Mouse (Mus musculus) forebrain, embryonic 13.5 days (tissue): Measurements from ENCODE around the gene Hs1bp3. TPM values are rescaled to one million over a fixed set of nuclear protein-coding genes. Genes with fewer than 3 reads are reported as not detected.

Experiments used
- ATAC-seq: fragments of 200-750 bp; cut with Nextera tagmentation; 2 replicates; pipeline ENCODE4 v1.8.0; 2017
- H3K27ac ChIP-seq: fragments of 300-500 bp; sonication (generic); 2 replicates; pipeline ENCODE4 v1.5.1; 2015; ENCODE audit warnings: inconsistent platforms, mild to moderate bottlenecking, moderate library complexity
- H3K27me3 ChIP-seq: fragments of 300-500 bp; sonication (generic); 2 replicates; pipeline ENCODE4 v1.6.1; 2015; ENCODE audit warnings: mild to moderate bottlenecking, inconsistent platforms
- H3K36me3 ChIP-seq: fragments of 300-500 bp; sonication (generic); 2 replicates; pipeline ENCODE4 v1.6.1; 2015; ENCODE audit warnings: mild to moderate bottlenecking, inconsistent platforms; ENCODE audit not compliant: poor library complexity, severe bottlenecking
- H3K4me1 ChIP-seq: fragments of 300-500 bp; sonication (generic); 2 replicates; pipeline ENCODE4 v1.6.1; 2015; ENCODE audit warnings: inconsistent platforms
- H3K4me2 ChIP-seq: fragments of 300-500 bp; sonication (generic); 2 replicates; pipeline ENCODE4 v1.6.1; 2015; ENCODE audit warnings: inconsistent platforms, mild to moderate bottlenecking, moderate library complexity
- H3K4me3 ChIP-seq: fragments of 300-500 bp; sonication (generic); 2 replicates; pipeline ENCODE4 v1.5.1; 2015; ENCODE audit warnings: mild to moderate bottlenecking, inconsistent platforms
- H3K9ac ChIP-seq: fragments of 300-500 bp; sonication (generic); 2 replicates; pipeline ENCODE4 v1.6.1; 2015; ENCODE audit warnings: mild to moderate bottlenecking, inconsistent platforms
- H3K9me3 ChIP-seq: fragments of 300-500 bp; sonication (generic); replicated peaks from 2 replicates; pipeline ENCODE4 v1.6.1; 2016; ENCODE audit warnings: inconsistent platforms
- whole genome bisulfite sequencing: fragments of 180-500 bp; shearing (Covaris S2); methylation state at CpG from one replicate; pipeline ENCODE4 v1.1.7; 2015; 5-methylcytosine and 5-hydroxymethylcytosine counted together
- polyA plus RNA-seq: library from polyadenylated mRNA; unstranded; fragments of >200 nt; fragmentation: Nextera tagmentation; extraction: Ambion mirVana; gene quantifications from 2 replicates; pipeline ENCODE4 v1.2.1, GENCODE M21; 2015

Hs1bp3 gene
- polyA plus RNA-seq, 1 experiment from 2014 or later = 8.9 TPM

DNA sequence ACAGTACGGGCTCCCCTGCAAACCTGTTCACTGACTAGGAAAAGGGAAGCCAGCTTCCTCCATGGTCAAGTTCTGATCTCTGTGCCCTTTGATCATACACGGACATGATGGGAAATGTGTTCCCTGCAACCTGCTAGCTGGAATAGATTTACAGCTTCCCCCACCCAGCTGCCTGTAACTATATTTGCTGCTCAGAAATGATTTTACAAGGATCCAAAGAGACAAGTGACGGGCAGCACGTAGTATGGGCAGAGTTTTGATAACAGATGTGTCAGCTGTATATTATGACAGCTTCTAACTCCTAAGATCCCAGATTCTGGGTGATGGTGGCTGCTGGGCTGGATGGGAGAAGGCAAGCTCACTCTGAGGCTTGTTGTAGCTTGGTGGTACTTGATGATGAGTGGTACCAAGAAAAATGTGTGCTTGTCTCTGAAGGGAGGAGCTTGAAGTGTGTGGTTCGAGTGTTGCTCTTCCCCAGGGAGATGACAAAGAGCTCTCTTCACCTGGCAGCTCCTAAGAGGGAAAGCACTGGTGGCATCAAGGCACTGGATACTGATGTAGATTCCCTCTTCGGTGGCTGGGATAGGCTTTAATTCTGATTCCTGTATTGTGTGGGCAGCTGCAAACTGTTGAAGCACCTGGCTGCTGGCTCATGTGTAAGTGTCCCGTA is 59.4 kb downstream of the Hs1bp3 start:
- no peak overlapping the region for H3K9ac ChIP-seq
- no peaks in the 10 kb centered on the region for H3K36me3 ChIP-seq
- H3K4me1 ChIP-seq = no peaks in the 10 kb centered on the region
- H3K27me3 ChIP-seq = no peaks in the 10 kb centered on the region
- no peak for ATAC-seq
- H3K27ac ChIP-seq = no peak overlapping the region
- no peak overlapping the region for H3K4me3 ChIP-seq
- no peak overlapping the region for H3K4me2 ChIP-seq
- H3K9me3 ChIP-seq = no peaks in the 10 kb centered on the region
- 90% methylated on average over 7 of the region's 7 CpGs for WGBS

GRCm38 (mm10) chr12:8373741-8374140 is 60.5 kb downstream of the Hs1bp3 start:
- no peak overlapping the region for H3K9ac ChIP-seq
- no peaks in the 10 kb centered on the region for H3K9me3 ChIP-seq
- no peak overlapping the region for H3K4me3 ChIP-seq
- WGBS = 77% methylated on average over 5 of the region's 5 CpGs
- no peaks in the 10 kb centered on the region for H3K36me3 ChIP-seq
- H3K27ac ChIP-seq = no peak overlapping the region
- H3K4me1 ChIP-seq = no peaks in the 10 kb centered on the region
- H3K4me2 ChIP-seq = no peak overlapping the region
- no peaks in the 10 kb centered on the region for H3K27me3 ChIP-seq
- ATAC-seq = no peak

- Histone ChIP-seq H3K9ac (no peak overlapping the region), H3K4me3 (no peak overlapping the region), H3K4me2 (no peak overlapping the region), H3K27ac (no peak overlapping the region), H3K36me3 (no peaks in the 10 kb centered on the region), H3K9me3 (no peaks in the 10 kb centered on the region), H3K4me1 (peaks cover 5% of the 10 kb centered on the region; the same call in 1 of the 2 replicates), H3K27me3 (no peaks in the 10 kb centered on the region)
- 82% methylated on average over 1 of the region's 1 CpGs for WGBS
- no peak for ATAC-seq
These were observed 63.9 kb downstream of the Hs1bp3 start for GRCm38 (mm10) chr12:8377169-8377568.

GRCm38 (mm10) chr12:8377955-8378620 is 64.9 kb downstream of the Hs1bp3 start:
- WGBS = 89% methylated on average over 9 of the region's 9 CpGs
- no peak for ATAC-seq

DNA sequence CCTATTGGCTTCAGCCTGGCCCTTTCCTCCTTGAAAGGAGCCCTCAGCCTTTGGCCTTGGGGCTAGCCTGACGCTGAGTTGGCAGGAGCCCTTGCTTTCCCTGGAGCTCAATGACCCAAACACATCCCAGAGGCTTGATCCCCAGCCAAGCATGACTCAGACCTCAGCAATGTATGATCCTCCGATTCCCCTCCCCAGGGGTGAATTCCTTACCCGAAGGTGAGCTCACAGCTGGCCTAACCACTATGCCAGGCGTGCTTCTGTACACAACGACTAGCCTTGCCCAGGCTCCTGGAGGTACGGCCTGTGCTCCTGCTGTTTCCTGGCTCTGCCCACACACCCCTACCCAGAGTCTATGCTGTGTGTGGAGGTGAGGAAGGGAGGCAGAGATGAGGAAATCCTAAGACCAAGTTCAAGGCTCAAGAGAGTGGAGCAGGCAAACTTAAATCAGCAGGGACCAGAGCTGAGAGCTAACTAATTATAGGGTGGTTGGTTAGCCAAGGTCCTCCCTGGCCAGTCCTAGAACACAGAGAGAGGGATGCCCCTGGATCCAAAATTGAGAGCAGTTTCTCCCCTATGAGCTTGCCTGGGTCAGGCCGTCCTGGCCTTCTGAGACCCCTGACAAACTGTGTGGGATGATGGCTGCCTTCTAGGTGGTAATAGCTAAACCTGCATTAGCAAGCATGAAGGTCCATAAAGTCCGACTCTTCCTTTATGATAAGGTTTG is 66.7 kb downstream of the Hs1bp3 start:
- H3K4me1 ChIP-seq = peaks cover 5% of the 10 kb centered on the region; the same call in 1 of the 2 replicates
- ATAC-seq = no peak
- no peak overlapping the region for H3K4me2 ChIP-seq
- H3K9ac ChIP-seq = no peak overlapping the region
- H3K36me3 ChIP-seq = no peaks in the 10 kb centered on the region
- no peak overlapping the region for H3K27ac ChIP-seq
- H3K9me3 ChIP-seq = no peaks in the 10 kb centered on the region
- H3K27me3 ChIP-seq = no peaks in the 10 kb centered on the region
- WGBS = 65% methylated on average over 8 of the region's 8 CpGs
- H3K4me3 ChIP-seq = no peak overlapping the region

More at GRCm38 (mm10) chr12:8377955-8378620, 64.9 kb downstream of the Hs1bp3 start:
- no peak overlapping the region for H3K9ac ChIP-seq
- H3K9me3 ChIP-seq = no peaks in the 10 kb centered on the region
- H3K27ac ChIP-seq = no peak overlapping the region
- peaks cover 5% of the 10 kb centered on the region; the same call in 1 of the 2 replicates for H3K4me1 ChIP-seq
- no peak overlapping the region for H3K4me3 ChIP-seq
- no peak overlapping the region for H3K4me2 ChIP-seq
- H3K36me3 ChIP-seq = no peaks in the 10 kb centered on the region
- H3K27me3 ChIP-seq = no peaks in the 10 kb centered on the region

GRCm38 (mm10) chr12:8380944-8381343 is 67.7 kb downstream of the Hs1bp3 start:
- no peak for ATAC-seq
- WGBS = 45% methylated on average over 9 of the region's 9 CpGs

DNA sequence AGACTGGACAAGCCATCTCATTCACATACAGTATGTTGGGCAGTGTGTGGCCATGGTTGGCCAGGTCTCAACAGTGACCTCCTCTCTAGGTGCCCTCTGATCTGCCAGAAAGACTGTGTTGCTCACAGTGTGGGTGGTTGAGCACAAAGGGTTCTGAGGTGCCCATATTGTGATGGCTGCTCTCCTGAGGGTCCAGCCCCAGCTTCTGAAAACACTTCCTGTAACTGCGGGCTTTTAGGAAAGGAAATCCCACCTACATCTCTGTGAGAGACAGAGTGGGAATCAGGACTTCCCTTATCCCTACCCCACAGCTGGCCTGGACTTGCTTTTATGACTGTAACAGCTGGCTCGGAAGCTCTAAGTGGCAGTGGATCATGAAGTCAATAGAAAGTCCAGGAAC is 68.7 kb downstream of the Hs1bp3 start:
- Histone ChIP-seq H3K4me2 (no peak overlapping the region), H3K27me3 (no peaks in the 10 kb centered on the region), H3K4me3 (no peak overlapping the region), H3K9me3 (no peaks in the 10 kb centered on the region), H3K27ac (no peak overlapping the region), H3K9ac (no peak overlapping the region), H3K36me3 (no peaks in the 10 kb centered on the region), H3K4me1 (peaks cover 14% of the 10 kb centered on the region)
- ATAC-seq = no peak
- WGBS = 89% methylated on average over 2 of the region's 2 CpGs

More at GRCm38 (mm10) chr12:8380944-8381343, 67.7 kb downstream of the Hs1bp3 start:
- Histone ChIP-seq H3K27ac (no peak overlapping the region), H3K36me3 (no peaks in the 10 kb centered on the region), H3K4me2 (no peak overlapping the region), H3K9ac (no peak overlapping the region), H3K27me3 (no peaks in the 10 kb centered on the region), H3K9me3 (no peaks in the 10 kb centered on the region), H3K4me3 (no peak overlapping the region), H3K4me1 (peaks cover 5% of the 10 kb centered on the region; the same call in 1 of the 2 replicates)

DNA sequence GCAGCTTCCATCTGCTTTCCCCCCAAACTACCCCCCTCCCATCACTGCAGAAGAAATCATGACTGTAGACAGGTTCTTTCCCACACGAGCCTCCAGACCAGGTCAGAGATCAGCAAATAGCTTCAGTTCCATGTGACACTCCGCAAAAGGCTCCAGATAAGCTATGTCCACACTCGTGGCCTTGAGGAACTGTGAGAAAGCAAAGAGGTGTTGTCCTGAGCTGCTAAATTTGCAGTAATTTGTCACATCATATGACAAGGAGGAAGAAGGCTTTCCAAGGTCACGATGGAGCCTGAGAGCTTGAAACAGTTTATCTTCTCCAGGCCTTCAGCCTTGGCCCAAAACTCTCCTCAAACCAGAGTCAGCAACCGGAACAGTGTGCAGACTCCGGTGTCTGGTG is 70.6 kb downstream of the Hs1bp3 start:
- H3K27me3 ChIP-seq = no peaks in the 10 kb centered on the region
- no peak overlapping the region for H3K9ac ChIP-seq
- no peaks in the 10 kb centered on the region for H3K36me3 ChIP-seq
- ATAC-seq = no peak
- no peak overlapping the region for H3K4me3 ChIP-seq
- no peak overlapping the region for H3K4me2 ChIP-seq
- peaks cover 14% of the 10 kb centered on the region for H3K4me1 ChIP-seq
- no peak overlapping the region for H3K27ac ChIP-seq
- 93% methylated on average over 6 of the region's 6 CpGs for WGBS
- H3K9me3 ChIP-seq = no peaks in the 10 kb centered on the region

- Histone ChIP-seq H3K9ac (no peak overlapping the region), H3K9me3 (no peaks in the 10 kb centered on the region), H3K27me3 (no peaks in the 10 kb centered on the region), H3K4me2 (no peak overlapping the region), H3K36me3 (no peaks in the 10 kb centered on the region), H3K4me1 (peaks cover 9% of the 10 kb centered on the region; the same call in 1 of the 2 replicates), H3K4me3 (no peak overlapping the region), H3K27ac (no peak overlapping the region)
- 58% methylated on average over 6 of the region's 6 CpGs for WGBS
- peak; percentile 57 for ATAC-seq
These were observed 73.3 kb downstream of the Hs1bp3 start for GRCm38 (mm10) chr12:8386451-8387011.

- Histone ChIP-seq H3K4me1 (peaks cover 9% of the 10 kb centered on the region; the same call in 1 of the 2 replicates), H3K4me3 (no peak overlapping the region), H3K27ac (no peak overlapping the region), H3K4me2 (no peak overlapping the region), H3K27me3 (no peaks in the 10 kb centered on the region), H3K36me3 (no peaks in the 10 kb centered on the region), H3K9ac (no peak overlapping the region), H3K9me3 (no peaks in the 10 kb centered on the region)
- WGBS = 88% methylated on average over 1 of the region's 1 CpGs
- ATAC-seq = no peak
These were observed 74.0 kb downstream of the Hs1bp3 start for GRCm38 (mm10) chr12:8387281-8387680.

DNA sequence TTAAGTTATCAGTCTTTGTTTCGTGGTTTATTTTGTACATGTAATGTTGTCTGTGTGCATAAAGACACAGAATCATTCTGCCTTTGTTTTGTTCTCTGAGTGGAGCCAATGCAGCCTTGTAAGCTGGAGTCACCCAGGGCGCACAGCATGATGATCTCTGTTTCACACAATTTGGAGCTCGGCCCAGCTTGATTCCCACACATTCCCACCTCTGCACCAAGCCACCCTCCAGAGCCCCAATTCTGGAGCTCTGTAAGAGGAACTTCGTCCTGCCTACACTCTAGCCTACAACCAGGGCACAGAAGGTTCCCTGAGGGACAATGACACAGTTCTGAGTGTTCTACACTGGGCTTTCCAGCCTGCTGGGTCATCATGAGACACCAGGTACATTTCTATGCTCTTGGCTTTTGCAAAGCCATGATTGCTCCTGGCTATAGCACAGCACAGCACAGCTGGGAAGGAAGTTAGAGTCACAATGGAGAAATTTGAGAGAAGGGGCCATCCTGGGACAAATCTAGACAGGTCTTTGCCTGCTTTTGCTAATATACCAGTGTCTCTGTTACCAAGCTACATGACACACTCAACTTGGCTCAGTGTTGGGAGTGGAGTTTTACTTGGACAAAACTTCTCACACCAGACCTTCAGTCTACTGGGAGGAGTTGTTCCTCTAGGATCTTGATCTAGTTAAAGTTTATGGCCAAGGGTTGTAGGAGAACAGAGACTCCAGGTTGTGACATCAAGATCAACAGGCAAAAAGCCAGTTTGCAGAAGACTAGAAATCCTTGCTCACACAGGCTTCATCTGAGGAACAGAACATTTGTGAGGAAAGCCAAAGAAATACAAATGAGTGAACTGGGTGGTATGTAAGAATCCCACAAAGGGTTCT is 75.5 kb downstream of the Hs1bp3 start:
- H3K9ac ChIP-seq = no peak overlapping the region
- no peak overlapping the region for H3K4me2 ChIP-seq
- H3K27me3 ChIP-seq = no peaks in the 10 kb centered on the region
- no peak overlapping the region for H3K4me3 ChIP-seq
- 81% methylated on average over 4 of the region's 4 CpGs for WGBS
- H3K27ac ChIP-seq = no peak overlapping the region
- H3K9me3 ChIP-seq = no peaks in the 10 kb centered on the region
- H3K4me1 ChIP-seq = peaks cover 9% of the 10 kb centered on the region; the same call in 1 of the 2 replicates
- H3K36me3 ChIP-seq = no peaks in the 10 kb centered on the region
- ATAC-seq = no peak
